Mouse (Mus musculus): Measurements from ENCODE around the gene Mlh1. TPM values are rescaled to one million over a fixed set of nuclear protein-coding genes. Genes with fewer than 3 reads are reported as not detected.

The Mlh1 gene
- polyA plus RNA-seq, 1 experiment from 2014 or later: 43.8 TPM

GRCm38 (mm10) chr9:111287956-111288355 lies 16.4 kb upstream of the Mlh1 start:
- Histone ChIP-seq H3K36me3 (ENCODE audit: insufficient read depth, low read length) (no peaks in the 10 kb centered on the region), H3K4me3 (ENCODE audit: low read length) (no peak overlapping the region), H3K9me3 (ENCODE audit: low read length) (no peaks in the 10 kb centered on the region), H3K27me3 (ENCODE audit: insufficient read depth, low read length) (no peaks in the 10 kb centered on the region), H3K4me2 (replicated peaks; ENCODE audit: low read depth, low read length) (no peak overlapping the region), H3K4me1 (ENCODE audit: insufficient read depth, low read length) (peaks cover 7% of the 10 kb centered on the region), H3K27ac (ENCODE audit: low read length) (no peak overlapping the region), H3K9ac (replicated peaks; ENCODE audit: low read length) (no peak overlapping the region)
- WGBS: 89% methylated on average over 4 of the region's 4 CpGs
- ATAC-seq (ENCODE audit: low FRiP score, low TSS enrichment): no peak

- no peak overlapping the region for H3K4me3 ChIP-seq (ENCODE audit: low read length)
- no peak for ATAC-seq (ENCODE audit: low FRiP score, low TSS enrichment)
- no peak overlapping the region for H3K4me2 ChIP-seq (replicated peaks; ENCODE audit: low read depth, low read length)
- no peaks in the 10 kb centered on the region for H3K9me3 ChIP-seq (ENCODE audit: low read length)
- 77% methylated on average over 2 of the region's 2 CpGs for WGBS
- no peaks in the 10 kb centered on the region for H3K36me3 ChIP-seq (ENCODE audit: insufficient read depth, low read length)
- H3K27ac ChIP-seq (ENCODE audit: low read length): no peak overlapping the region
- peaks cover 7% of the 10 kb centered on the region for H3K4me1 ChIP-seq (ENCODE audit: insufficient read depth, low read length)
- H3K9ac ChIP-seq (replicated peaks; ENCODE audit: low read length): no peak overlapping the region
- H3K27me3 ChIP-seq (ENCODE audit: insufficient read depth, low read length): no peaks in the 10 kb centered on the region
Measured at GRCm38 (mm10) chr9:111286468-111286867, 14.9 kb upstream of the Mlh1 start.

- H3K4me3 ChIP-seq (ENCODE audit: low read length): no peak overlapping the region
- no peaks in the 10 kb centered on the region for H3K27me3 ChIP-seq (ENCODE audit: insufficient read depth, low read length)
- H3K9ac ChIP-seq (replicated peaks; ENCODE audit: low read length): no peak overlapping the region
- peaks cover 7% of the 10 kb centered on the region for H3K4me1 ChIP-seq (ENCODE audit: insufficient read depth, low read length)
- H3K4me2 ChIP-seq (replicated peaks; ENCODE audit: low read depth, low read length): no peak overlapping the region
- WGBS: 33% methylated on average over 5 of the region's 5 CpGs
- H3K36me3 ChIP-seq (ENCODE audit: insufficient read depth, low read length): no peaks in the 10 kb centered on the region
- ATAC-seq (ENCODE audit: low FRiP score, low TSS enrichment): no peak
- no peak overlapping the region for H3K27ac ChIP-seq (ENCODE audit: low read length)
- H3K9me3 ChIP-seq (ENCODE audit: low read length): no peaks in the 10 kb centered on the region
Measured at GRCm38 (mm10) chr9:111285676-111286075, 14.1 kb upstream of the Mlh1 start.

DNA sequence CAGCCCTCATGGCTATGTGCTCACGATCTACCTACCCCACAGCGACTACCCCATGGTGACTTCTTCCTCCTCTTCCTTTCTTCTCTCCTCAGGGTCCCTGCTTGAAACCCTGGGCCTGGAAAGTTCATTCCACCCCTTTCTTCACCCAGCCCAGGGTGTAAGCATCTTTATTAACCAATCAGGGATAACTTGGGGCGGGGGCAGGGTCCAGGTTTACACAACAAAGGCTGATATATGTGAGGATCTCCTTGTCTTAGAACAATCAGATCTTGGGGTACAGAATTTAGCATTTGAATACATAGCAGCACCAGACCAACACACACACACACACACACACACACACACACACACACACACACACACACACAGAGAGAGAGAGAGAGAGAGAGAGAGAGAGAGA lies 13.5 kb upstream of the Mlh1 start:
- no peak overlapping the region for H3K4me2 ChIP-seq (replicated peaks; ENCODE audit: low read depth, low read length)
- H3K27ac ChIP-seq (ENCODE audit: low read length): no peak overlapping the region
- 44% methylated on average over 3 of the region's 3 CpGs for WGBS
- H3K4me3 ChIP-seq (ENCODE audit: low read length): no peak overlapping the region
- H3K27me3 ChIP-seq (ENCODE audit: insufficient read depth, low read length): no peaks in the 10 kb centered on the region
- H3K4me1 ChIP-seq (ENCODE audit: insufficient read depth, low read length): peaks cover 7% of the 10 kb centered on the region
- ATAC-seq (ENCODE audit: low FRiP score, low TSS enrichment): no peak
- H3K9me3 ChIP-seq (ENCODE audit: low read length): no peaks in the 10 kb centered on the region
- no peaks in the 10 kb centered on the region for H3K36me3 ChIP-seq (ENCODE audit: insufficient read depth, low read length)
- H3K9ac ChIP-seq (replicated peaks; ENCODE audit: low read length): no peak overlapping the region

DNA sequence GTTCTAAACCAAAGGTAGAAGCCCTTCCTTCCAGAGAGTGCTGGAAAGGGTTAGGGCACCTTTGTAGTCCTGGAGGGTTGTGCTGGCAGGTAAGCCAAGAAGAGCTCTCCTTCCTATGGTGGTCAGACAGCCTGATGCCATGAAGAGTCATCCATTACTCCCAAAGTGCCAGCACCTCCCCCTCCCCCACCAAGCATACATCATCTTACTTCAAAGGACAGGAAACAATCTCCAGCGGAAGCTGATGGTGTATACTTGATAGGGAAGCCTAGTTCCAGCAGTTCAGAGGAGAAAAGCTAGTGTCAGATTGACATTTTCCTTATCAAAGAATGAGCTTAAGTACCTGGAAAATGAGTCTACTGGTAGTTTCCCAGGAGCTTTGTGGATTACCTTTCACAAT lies 3.6 kb upstream of the Mlh1 start:
- ATAC-seq (ENCODE audit: low FRiP score, low TSS enrichment): no peak
- Histone ChIP-seq H3K4me1 (ENCODE audit: insufficient read depth, low read length) (peaks cover 35% of the 10 kb centered on the region), H3K4me2 (replicated peaks; ENCODE audit: low read depth, low read length) (peak overlapping the region; percentile 46), H3K27me3 (ENCODE audit: insufficient read depth, low read length) (no peaks in the 10 kb centered on the region), H3K36me3 (ENCODE audit: insufficient read depth, low read length) (peaks cover 20% of the 10 kb centered on the region), H3K4me3 (ENCODE audit: low read length) (peak overlapping the region; percentile 27), H3K9me3 (ENCODE audit: low read length) (no peaks in the 10 kb centered on the region), H3K27ac (ENCODE audit: low read length) (no peak overlapping the region), H3K9ac (replicated peaks; ENCODE audit: low read length) (0 out of 2 replicates have a peak overlapping the region, but pooled peaks have one; percentile 26)
- 19% methylated on average over 1 of the region's 1 CpGs for WGBS

GRCm38 (mm10) chr9:111273958-111274357 lies 2.4 kb upstream of the Mlh1 start:
- Histone ChIP-seq H3K9ac (replicated peaks; ENCODE audit: low read length) (no peak overlapping the region), H3K27me3 (ENCODE audit: insufficient read depth, low read length) (no peaks in the 10 kb centered on the region), H3K4me2 (replicated peaks; ENCODE audit: low read depth, low read length) (peak overlapping the region; percentile 76), H3K9me3 (ENCODE audit: low read length) (no peaks in the 10 kb centered on the region), H3K4me1 (ENCODE audit: insufficient read depth, low read length) (peaks cover 38% of the 10 kb centered on the region), H3K27ac (ENCODE audit: low read length) (no peak overlapping the region), H3K4me3 (ENCODE audit: low read length) (peak overlapping the region; percentile 10; the same call in 1 of the 2 replicates), H3K36me3 (ENCODE audit: insufficient read depth, low read length) (peaks cover 17% of the 10 kb centered on the region)
- WGBS: 60% methylated on average over 1 of the region's 1 CpGs
- no peak for ATAC-seq (ENCODE audit: low FRiP score, low TSS enrichment)

DNA sequence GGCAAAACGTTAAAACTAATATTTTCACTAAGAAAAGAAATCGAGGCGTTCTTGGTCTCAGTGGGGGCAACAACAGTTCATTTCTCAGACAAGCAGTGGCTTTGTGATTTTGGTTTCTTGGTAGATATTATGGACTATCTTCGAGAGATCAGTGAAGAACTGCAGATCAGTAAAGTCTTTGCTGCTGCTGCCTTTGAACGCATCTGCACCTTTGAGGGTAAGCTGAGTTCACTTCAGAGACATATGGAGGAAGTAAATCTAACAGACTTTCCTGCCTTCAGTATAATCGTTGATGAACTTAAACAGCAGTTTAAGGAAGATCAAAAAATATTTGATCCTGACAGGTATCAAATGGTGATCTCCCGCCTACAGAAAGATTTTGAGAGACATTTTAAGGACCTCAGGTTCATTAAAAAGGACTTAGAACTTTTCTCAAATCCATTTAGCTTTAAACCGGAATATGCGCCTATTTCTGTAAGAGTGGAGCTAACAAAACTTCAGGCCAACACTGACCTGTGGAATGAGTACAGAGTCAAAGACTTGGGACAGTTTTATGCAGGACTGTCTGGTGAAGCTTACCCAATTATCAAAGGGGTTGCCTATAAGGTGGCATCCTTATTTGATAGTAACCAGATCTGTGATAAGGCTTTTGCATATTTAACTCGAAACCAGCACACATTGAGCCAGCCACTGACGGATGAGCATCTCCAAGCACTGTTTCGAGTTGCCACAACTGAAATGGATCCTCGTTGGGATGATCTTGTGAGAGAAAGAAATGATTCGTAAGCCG lies 1.6 kb upstream of the Mlh1 start:
- H3K27ac ChIP-seq (ENCODE audit: low read length): no peak overlapping the region
- H3K27me3 ChIP-seq (ENCODE audit: insufficient read depth, low read length): no peaks in the 10 kb centered on the region
- peaks cover 11% of the 10 kb centered on the region; the same call in 1 of the 2 replicates for H3K36me3 ChIP-seq (ENCODE audit: insufficient read depth, low read length)
- H3K9ac ChIP-seq (replicated peaks; ENCODE audit: low read length): peak overlapping the region; percentile 87
- no peak for ATAC-seq (ENCODE audit: low FRiP score, low TSS enrichment)
- no peaks in the 10 kb centered on the region for H3K9me3 ChIP-seq (ENCODE audit: low read length)
- WGBS: 59% methylated on average over 15 of the region's 15 CpGs
- H3K4me2 ChIP-seq (replicated peaks; ENCODE audit: low read depth, low read length): peak overlapping the region; percentile 76
- peaks cover 38% of the 10 kb centered on the region for H3K4me1 ChIP-seq (ENCODE audit: insufficient read depth, low read length)
- H3K4me3 ChIP-seq (ENCODE audit: low read length): peak overlapping the region; percentile 74

- WGBS: 5% methylated on average over 19 of the region's 19 CpGs
- peak overlapping the region; percentile 87 for H3K9ac ChIP-seq (replicated peaks; ENCODE audit: low read length)
Measured at GRCm38 (mm10) chr9:111272356-111272755, 765 bp upstream of the Mlh1 start.

GRCm38 (mm10) chr9:111271056-111271433 lies 546 bp downstream of the Mlh1 start:
- Histone ChIP-seq H3K4me2 (replicated peaks; ENCODE audit: low read depth, low read length) (peak overlapping the region; percentile 69), H3K4me3 (ENCODE audit: low read length) (peak overlapping the region; percentile 74), H3K4me1 (ENCODE audit: insufficient read depth, low read length) (peaks cover 36% of the 10 kb centered on the region), H3K36me3 (ENCODE audit: insufficient read depth, low read length) (peaks cover 11% of the 10 kb centered on the region; the same call in 1 of the 2 replicates), H3K27ac (ENCODE audit: low read length) (peak overlapping the region; percentile 94), H3K27me3 (ENCODE audit: insufficient read depth, low read length) (no peaks in the 10 kb centered on the region), H3K9me3 (ENCODE audit: low read length) (no peaks in the 10 kb centered on the region), H3K9ac (replicated peaks; ENCODE audit: low read length) (peak overlapping the region; percentile 83)
- ATAC-seq (ENCODE audit: low FRiP score, low TSS enrichment): peak; percentile 70
- WGBS: under 1% methylated on average over 32 of the region's 32 CpGs

More at GRCm38 (mm10) chr9:111272356-111272755, 765 bp upstream of the Mlh1 start:
- Histone ChIP-seq H3K27me3 (ENCODE audit: insufficient read depth, low read length) (no peaks in the 10 kb centered on the region), H3K36me3 (ENCODE audit: insufficient read depth, low read length) (peaks cover 7% of the 10 kb centered on the region; the same call in 1 of the 2 replicates), H3K4me1 (ENCODE audit: insufficient read depth, low read length) (peaks cover 38% of the 10 kb centered on the region), H3K4me2 (replicated peaks; ENCODE audit: low read depth, low read length) (peak overlapping the region; percentile 76), H3K4me3 (ENCODE audit: low read length) (peak overlapping the region; percentile 74), H3K9me3 (ENCODE audit: low read length) (no peaks in the 10 kb centered on the region), H3K27ac (ENCODE audit: low read length) (peak overlapping the region; percentile 93)
- ATAC-seq (ENCODE audit: low FRiP score, low TSS enrichment): no peak

DNA sequence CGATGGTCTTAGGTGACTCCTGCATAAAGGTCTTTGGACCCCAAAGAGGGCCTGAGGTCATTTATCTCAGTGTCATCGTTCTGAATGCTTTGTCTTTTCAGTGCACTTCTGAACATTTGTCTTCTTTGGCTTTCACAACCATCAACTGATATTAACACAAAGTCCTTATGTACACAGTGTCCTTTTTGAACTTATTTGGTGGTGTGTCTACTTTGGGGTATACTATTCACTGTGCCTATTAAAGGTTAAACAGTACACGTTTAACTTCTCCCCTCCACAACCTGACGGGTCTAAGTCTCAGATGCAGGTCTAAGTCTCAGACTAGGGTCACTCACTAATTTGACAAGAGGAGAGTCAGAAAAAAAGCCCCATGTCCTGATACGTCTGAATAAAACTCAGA lies 985 bp downstream of the Mlh1 start:
- H3K36me3 ChIP-seq (ENCODE audit: insufficient read depth, low read length): peaks cover 11% of the 10 kb centered on the region; the same call in 1 of the 2 replicates
- no peaks in the 10 kb centered on the region for H3K9me3 ChIP-seq (ENCODE audit: low read length)
- peaks cover 31% of the 10 kb centered on the region for H3K4me1 ChIP-seq (ENCODE audit: insufficient read depth, low read length)
- H3K9ac ChIP-seq (replicated peaks; ENCODE audit: low read length): peak overlapping the region; percentile 83
- H3K27me3 ChIP-seq (ENCODE audit: insufficient read depth, low read length): no peaks in the 10 kb centered on the region
- peak overlapping the region; percentile 74 for H3K4me3 ChIP-seq (ENCODE audit: low read length)
- H3K27ac ChIP-seq (ENCODE audit: low read length): peak overlapping the region; percentile 94
- WGBS: 13% methylated on average over 5 of the region's 5 CpGs
- peak overlapping the region; percentile 69 for H3K4me2 ChIP-seq (replicated peaks; ENCODE audit: low read depth, low read length)
- no peak for ATAC-seq (ENCODE audit: low FRiP score, low TSS enrichment)

Data from kidney, embryonic 16.5 days (tissue).